Mouse (Mus musculus) layer of hippocampus, adult 2 months (tissue): ENCODE measurements around the gene Slc22a8. TPM values are rescaled to one million over a fixed set of nuclear protein-coding genes. Genes with fewer than 3 reads are reported as not detected.

Experiments used
- DNase-seq, 2 experiments: peaks; one replicate each; pipeline ENCODE4 v3.0.0; 2022; ENCODE audit warnings: low spot score in 2 of 2
- H3K27ac ChIP-seq: fragments of 200-600 bp; 2 replicates; pipeline ENCODE4 v1.8.1; 2022
- H3K4me3 ChIP-seq: fragments of 200-600 bp; 2 replicates; pipeline ENCODE4 v1.8.1; 2022; ENCODE audit warnings: mild to moderate bottlenecking
- CTCF ChIP-seq: fragments of 200-600 bp; conservative IDR thresholded peaks from 2 replicates; pipeline ENCODE4 v1.8.1; 2022; ENCODE audit warnings: antibody characterized with exemption, mild to moderate bottlenecking, moderate library complexity
- long read RNA-seq, 2 experiments: library from polyadenylated mRNA; stranded (forward); transcript quantifications; one replicate each; pipeline ENCODE4 v2.0.0; 2021; ENCODE audit warnings: borderline mapping rate in 2 of 2
- total RNA-seq, 2 experiments: library from RNA; stranded (reverse); gene quantifications; 2 replicates each; pipeline ENCODE4 v1.2.3; 2021

Slc22a8 gene
- 1 to 10 TPM; 6.6 to 9.7 TPM for total RNA-seq
- long read RNA-seq, experiment 1, transcript Slc22a8-201 (12 exons, 3,444 nt), result major isoform, 10 of 22 reads
- long read RNA-seq, experiment 1, partial matches to known transcripts, result 3 of 22 reads
- long read RNA-seq, experiment 1, other reads (novel, unspliced or antisense), result 6 of 22 reads
- long read RNA-seq, experiment 2, transcript Slc22a8-201 (12 exons, 3,444 nt), result major isoform, 12 of 29 reads
- long read RNA-seq, experiment 2, partial matches to known transcripts, result 2 of 29 reads
- long read RNA-seq, experiment 2, other reads (novel, unspliced or antisense), result 14 of 29 reads

DNA sequence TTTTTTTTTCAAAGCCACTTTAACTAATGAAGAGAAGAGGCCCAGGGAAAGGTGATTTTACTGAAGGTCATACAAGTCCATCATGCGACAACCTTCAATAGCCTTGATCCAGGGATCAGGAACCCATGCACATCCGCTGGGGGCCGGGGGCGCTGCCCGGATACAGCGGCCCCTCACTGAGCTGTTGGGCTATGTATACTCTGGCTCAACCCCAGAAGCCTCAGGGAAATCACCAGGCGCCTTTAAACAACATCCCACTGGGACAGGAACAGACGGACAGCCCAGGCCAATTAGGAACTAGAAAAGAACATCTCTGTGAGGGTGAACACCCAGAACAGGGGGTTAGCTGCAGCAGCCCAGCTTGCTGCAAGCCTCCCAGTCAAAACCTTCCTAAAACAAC, at the start of gene Slc22a8:
Slc22a8 (plus strand) TSS at position 301 of the 400 bp plus-strand sequence.
- H3K4me3 ChIP-seq, result peak within 1 kb of the TSS; percentile 33; the same call in 1 of the 2 replicates
- peak within 1 kb of the TSS; percentile 78 for H3K27ac ChIP-seq
- no peak for TF ChIP-seq CTCF
- no peak for DNase-seq

DNA sequence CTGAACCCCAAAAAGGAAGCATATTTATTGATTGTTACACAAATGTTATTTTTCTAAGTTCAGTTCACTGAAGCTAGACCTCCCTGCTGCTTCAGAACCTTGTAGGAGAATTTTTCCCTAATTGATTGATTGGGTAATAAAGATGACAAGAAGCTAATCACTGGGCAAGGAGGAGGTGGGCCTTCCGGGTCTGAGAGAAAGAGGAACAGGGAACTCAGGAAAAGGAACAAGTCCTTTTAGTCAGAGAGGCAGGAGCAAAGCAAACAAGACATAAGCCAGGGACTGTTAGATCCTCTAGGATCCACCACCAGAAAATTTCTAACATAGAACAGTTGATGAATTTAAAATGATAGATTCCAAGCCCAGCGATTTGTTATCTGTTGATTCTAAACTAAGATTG, 32.2 kb upstream of the Slc22a8 start:
- H3K4me3 ChIP-seq, result no peak overlapping the region
- no peak for DNase-seq
- H3K27ac ChIP-seq, result no peak overlapping the region
- no peak for TF ChIP-seq CTCF

DNA sequence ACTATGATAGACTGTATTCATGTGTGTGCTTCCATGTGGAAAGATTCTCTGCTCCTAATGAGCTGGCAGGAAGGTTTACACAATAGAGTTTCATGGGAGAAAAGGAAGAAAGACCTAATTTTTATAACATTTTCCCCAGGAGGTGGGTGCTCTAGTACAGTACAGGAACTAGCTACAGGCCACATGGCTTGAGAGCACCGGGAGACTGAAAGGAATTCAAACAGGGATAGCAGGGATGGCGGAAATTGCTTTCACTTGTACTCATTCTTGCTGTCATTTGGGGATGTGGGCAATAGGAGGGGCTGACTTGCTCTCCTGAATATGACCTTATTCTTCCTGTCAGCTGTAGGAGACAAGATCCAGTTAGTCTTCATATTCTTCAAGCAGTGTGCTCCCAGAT, 27.0 kb upstream of the Slc22a8 start:
- Histone ChIP-seq H3K27ac (no peak overlapping the region), H3K4me3 (no peak overlapping the region)
- no peak for DNase-seq
- TF ChIP-seq CTCF, result no peak

DNA sequence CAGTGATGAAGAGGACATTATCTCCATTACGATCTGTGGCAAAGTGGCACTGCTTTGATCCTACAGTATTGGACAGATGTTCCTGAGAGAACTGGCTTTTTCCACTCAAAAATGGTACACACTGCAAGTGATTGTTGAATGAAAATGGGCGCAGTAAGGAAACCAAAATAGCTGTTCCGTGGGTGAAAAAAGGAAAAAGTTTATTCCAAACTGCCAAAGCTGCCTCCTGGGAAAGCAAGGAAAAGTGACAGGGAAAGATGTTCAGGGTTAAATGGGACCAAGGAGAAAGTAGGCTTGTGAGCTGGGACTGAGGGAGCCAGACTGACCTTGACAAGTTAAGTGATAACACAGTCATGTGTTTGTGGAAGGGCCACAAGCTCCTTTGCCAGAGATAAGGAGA, 26.6 kb upstream of the Slc22a8 start:
- DNase-seq, result no peak
- TF ChIP-seq CTCF, result no peak

DNA sequence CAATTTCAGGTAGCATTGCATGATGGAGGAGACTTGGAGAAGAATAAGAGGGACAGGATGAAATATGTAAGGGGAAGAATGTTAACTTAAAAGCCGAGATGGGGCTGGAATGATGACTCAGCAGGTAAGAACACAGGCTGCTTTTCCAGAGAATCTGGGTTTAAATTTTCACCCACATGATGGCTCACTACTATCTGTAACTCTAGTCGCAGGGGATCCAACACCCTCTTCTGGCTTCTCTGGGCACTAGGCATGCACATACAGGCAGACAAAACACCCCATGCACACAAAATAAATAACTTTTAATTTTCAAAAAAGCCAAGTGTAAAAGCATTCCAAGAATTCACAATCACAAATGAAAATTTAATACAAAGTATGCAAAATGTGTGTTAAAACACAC, 25.8 kb upstream of the Slc22a8 start:
- peak; percentile 52 for TF ChIP-seq CTCF
- DNase-seq, result no peak
- H3K4me3 ChIP-seq, result no peak overlapping the region
- peak overlapping the region; percentile 80 for H3K27ac ChIP-seq

More for the DNA sequence above, 26.6 kb upstream of the Slc22a8 start:
- no peak overlapping the region for H3K4me3 ChIP-seq
- H3K27ac ChIP-seq, result peak overlapping the region; percentile 80

DNA sequence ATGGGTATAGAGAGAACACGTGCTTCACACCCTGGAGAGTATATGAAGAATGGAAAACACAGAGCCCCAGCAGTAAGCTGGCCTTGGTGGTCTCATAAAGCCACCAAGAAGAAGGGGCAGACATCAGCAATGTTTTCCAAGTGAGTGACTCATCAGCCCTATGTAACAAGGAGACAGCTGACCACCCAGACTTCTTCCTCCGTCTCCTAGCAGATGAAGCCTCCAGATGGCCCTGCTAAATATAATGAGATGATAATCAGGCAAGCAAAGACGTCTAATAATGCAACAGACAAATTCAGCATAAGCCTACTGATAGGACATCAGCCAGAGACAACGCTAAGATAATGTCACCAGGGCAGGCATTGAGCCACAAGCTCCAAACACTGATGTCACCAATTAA, 25.1 kb upstream of the Slc22a8 start:
- TF ChIP-seq CTCF, result no peak
- Histone ChIP-seq H3K4me3 (no peak overlapping the region), H3K27ac (peak overlapping the region; percentile 80)
- peak; percentile 47 to 64 for DNase-seq

DNA sequence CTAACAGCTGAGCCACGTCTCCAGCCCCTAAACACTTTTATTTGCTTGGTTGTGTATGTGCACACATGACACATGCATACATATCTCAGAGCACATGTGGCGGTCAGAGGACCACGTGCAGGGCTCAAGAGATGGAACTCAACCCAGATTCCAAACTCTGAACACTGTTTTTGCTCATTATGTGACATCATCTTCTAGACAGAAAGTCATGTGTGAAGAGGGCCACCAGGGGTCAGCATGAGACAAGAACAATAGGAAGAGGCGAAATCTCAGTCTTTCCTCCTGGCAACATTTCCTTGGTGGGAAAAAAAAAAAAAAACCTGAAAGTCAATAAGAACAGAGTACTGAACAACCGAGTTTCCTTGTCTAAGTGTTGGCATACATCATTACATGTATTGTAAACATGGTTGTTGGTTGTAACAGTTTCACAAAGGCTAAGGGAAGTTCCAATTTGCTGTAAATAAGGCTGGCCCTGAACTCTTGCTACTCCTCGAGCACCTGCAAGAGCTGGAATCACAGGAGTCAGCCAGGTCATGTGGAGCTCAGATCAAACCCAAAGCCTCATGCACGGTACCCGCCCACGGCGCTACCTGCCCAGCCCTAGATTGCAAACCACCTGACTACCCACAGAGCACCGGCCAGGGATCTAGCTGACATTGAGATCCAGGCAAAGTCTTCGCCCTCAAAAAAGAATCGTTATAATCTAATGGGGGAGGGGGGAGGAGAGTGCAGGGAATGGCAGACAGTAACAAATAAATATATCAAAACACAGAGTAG, 23.8 kb upstream of the Slc22a8 start:
- Histone ChIP-seq H3K27ac (peak overlapping the region; percentile 80), H3K4me3 (no peak overlapping the region)
- DNase-seq, result peak; percentile 48 to 58
- TF ChIP-seq CTCF, result peak; percentile 80

DNA sequence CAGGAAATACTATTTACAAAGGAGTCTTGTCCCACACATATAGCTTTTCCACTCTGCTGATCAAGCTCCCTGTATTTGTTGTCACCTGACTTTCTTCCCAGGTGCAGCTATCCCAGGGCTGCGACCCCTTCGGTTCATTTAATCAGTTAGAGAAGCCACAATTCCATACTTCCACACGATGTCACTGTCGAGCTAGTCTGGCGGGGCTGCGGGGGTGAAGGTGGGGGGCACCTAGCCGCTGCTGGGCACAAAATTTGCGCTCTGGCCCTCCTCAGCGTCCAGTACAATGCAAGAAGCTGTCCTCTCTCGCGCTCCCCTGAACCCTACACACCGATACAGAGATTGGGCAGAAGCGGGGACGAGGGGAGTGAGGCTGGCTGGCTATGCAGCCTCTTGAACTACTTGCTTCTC, 21.6 kb upstream of the Slc22a8 start:
- Histone ChIP-seq H3K4me3 (peak overlapping the region; percentile 46), H3K27ac (peak overlapping the region; percentile 61; the same call in 1 of the 2 replicates)
- TF ChIP-seq CTCF, result peak; percentile 80
- DNase-seq, result peak; percentile 40 to 65

DNA sequence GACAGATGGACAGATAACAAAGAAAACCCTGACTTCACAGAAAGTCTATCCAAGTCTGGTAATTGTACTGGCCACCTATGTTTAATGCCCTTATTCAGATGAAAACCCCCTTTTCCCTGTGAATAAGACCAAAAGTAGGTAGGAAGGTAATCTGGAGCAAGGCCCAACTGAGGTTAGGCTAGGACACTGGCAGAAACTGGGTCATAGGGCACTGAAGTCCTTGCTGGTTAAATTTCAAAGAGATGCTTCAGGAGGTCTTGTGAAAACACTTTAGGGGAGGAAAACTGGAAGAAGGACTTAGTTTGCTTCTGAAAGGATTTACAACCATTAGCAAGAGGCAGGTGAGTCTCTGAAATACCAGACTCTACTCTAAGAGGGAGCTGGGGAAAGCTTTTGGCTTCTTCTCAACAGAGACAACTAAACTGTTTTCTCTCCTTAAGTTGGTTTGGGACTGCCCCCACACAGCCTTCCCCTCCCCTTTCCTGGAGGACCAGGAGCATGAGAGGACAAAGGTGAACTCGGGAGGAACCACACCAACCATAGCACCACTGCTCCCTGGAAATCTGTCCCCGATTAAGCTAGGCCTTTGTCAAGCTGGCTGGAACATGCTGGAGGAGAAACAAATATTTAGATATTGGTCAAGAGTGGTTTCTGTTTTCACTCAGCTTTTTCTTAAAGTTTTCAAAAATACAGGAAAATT, 20.6 kb upstream of the Slc22a8 start:
- no peak for DNase-seq
- TF ChIP-seq CTCF, result no peak
- Histone ChIP-seq H3K4me3 (no peak overlapping the region), H3K27ac (peak overlapping the region; percentile 61; the same call in 1 of the 2 replicates)

DNA sequence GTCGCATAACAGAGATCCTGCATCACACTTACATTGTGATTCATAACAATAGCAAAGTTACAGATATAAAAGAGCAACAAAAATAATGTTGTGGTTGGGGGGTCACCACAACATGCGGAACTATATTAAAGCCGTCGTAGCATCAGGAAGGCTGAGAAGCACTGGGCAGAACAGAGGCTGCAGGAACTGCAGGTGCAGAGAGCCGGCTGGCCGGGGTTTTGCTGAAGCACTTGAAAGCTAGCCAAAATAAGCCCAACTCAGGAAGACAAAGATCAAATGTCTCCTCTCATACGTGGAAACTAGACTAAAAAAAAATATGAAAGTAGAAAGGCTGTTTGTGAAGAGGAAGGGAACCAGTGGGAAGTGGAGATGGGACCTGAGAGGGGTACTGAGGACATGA, 19.3 kb upstream of the Slc22a8 start:
- H3K4me3 ChIP-seq, result no peak overlapping the region
- DNase-seq, result no peak
- no peak for TF ChIP-seq CTCF
- H3K27ac ChIP-seq, result no peak overlapping the region

DNA sequence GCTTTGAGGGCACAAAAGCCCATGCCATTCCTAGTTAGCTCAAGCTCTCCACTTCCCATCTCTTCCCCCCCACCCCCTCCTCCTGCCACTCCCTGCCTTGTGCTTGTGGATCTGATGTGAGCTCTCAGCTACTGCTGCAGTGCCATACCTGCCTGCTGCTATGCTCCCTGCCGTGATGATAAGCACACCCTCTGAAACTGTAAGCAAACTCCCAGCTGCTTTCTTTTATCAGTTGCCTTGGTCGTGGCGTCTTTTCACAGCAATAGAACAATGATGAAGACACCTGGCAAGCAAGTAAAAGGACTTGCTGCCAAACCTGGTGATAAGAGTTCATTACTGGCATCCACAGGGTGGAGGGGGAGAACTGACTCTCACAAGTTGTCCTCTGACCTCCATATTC, 18.6 kb upstream of the Slc22a8 start:
- no peak for DNase-seq

DNA sequence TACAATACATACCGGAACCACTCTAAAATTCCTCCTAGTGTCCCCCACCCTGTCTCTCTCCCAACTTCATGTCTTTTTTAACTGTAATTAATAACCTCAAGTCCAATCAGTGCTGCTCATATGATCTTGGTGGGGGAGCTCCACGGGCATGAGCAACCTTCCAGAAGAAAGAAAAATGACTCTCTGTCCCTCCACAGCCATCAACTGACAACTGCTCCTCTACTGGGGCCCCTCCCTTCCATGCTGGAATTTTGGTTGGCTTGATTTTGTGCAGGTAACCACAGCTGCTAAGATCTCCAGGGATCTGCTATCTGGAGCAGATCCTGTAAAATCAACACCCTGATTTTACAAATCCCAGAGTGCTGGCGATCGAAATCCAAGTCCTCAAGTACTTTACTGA, 13.6 kb upstream of the Slc22a8 start:
- no peak for DNase-seq
- peak overlapping the region; percentile 98 for H3K27ac ChIP-seq
- H3K4me3 ChIP-seq, result no peak overlapping the region
- no peak for TF ChIP-seq CTCF

More for the DNA sequence above, 18.6 kb upstream of the Slc22a8 start:
- peak overlapping the region; percentile 32; the same call in 1 of the 2 replicates for H3K27ac ChIP-seq
- no peak for TF ChIP-seq CTCF
- H3K4me3 ChIP-seq, result no peak overlapping the region

DNA sequence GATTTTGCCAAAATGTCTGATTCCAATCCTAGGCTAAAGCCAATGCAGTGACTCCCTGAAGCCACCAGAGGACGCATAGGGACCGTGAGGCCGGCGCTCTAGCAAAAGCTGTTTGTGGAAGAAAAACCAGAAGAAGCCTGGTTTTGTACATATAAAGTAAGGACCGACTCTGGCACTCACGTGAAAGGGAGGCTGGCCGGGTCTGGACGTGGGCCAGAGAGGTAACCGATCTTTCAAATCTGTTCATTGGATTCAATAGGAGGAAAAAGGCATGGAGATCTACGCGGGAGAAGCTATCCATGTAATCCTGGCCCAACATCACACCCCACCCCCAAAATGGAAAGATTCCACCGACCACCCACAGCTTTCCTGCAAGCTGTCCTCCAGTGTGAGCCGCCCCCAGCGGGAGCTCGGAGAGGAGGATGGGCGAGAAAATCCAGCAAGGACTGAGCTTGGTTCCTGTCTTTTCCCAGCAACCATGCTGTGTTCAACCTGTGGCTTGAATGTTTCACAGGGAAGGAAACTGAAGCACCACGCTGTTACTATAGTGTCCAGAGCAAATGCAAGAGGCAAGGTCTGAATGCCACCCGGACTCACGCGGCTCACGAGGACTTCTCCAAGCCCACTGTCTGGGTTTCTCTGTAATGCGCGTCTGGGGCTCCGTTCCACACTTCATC, 12.6 kb upstream of the Slc22a8 start:
- peak; percentile 100 for TF ChIP-seq CTCF
- Histone ChIP-seq H3K4me3 (peak overlapping the region; percentile 44), H3K27ac (peak overlapping the region; percentile 98)
- DNase-seq, result peak; percentile 89 to 90
